Mouse (Mus musculus) brain, adult 2 months (tissue): ENCODE results near the gene Dennd6b.
A peak's percentile ranks its signal among the peaks of the same experiment; 100 is the strongest.

Source experiments
- DNase-seq: peaks from one replicate; pipeline ENCODE4 v3.0.0; 2011; ENCODE audit warnings: low read depth, low spot score

The Dennd6b gene

GRCm38 (mm10) chr15:89196313-89196706, at the start of gene Dennd6b:
Dennd6b (minus strand) TSS chr15:89196496.
- peak; percentile 99 for DNase-seq

DNA sequence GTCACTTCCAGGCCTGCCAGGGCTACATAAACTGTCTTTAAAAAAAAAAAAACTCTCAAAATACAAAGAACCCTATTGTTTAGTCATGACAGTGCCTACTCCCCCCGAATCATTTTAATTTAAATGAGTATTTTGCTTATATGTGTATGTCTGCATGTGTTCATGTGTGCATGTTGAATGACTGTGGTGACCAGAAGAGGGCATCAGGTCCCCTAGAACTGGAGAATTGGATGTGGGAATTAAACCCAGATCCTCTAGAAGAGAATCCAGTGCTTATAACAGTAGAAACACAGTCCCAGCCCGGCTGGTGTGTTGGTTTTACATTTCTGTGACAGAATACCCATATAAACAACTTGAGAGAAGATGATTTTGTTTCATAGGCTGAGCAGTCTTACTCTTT, 44.7 kb upstream of the Dennd6b start:
- DNase-seq: peak; percentile 45

DNA sequence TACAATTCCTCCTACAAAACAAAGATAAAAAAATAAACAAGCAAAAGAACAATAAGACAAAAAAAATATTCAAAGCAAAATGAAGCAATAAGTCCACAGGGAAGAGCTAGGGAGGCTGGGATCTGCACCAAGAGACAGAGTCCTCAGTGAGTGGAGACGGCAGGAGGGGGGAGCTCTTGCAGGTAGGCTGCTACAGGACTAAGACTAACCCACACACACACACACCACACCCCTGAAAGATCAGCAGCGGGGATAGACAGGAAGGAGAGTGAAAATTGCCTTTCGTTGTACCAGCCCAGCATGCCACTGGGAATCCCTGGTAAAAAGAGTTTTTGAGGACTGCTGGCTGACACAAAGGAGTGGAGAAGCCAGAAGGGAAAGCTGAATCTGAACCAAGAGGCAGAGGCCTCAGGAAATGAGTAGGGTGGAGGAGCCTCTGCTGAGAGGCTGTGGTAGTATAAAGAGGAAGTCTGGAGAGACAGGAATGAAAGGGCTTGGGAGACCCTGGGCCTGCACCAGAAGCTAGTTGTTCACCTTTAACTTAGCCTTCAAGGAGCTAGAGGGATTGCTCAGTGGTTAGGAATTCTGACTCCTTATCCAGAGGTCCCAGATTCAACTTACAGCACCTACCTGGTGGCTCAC, 43.6 kb upstream of the Dennd6b start:
- no peak for DNase-seq

- DNase-seq: no peak
Observed at GRCm38 (mm10) chr15:89234052-89234451, 37.8 kb upstream of the Dennd6b start.

GRCm38 (mm10) chr15:89233586-89233985, 37.3 kb upstream of the Dennd6b start:
- DNase-seq: peak; percentile 95

DNA sequence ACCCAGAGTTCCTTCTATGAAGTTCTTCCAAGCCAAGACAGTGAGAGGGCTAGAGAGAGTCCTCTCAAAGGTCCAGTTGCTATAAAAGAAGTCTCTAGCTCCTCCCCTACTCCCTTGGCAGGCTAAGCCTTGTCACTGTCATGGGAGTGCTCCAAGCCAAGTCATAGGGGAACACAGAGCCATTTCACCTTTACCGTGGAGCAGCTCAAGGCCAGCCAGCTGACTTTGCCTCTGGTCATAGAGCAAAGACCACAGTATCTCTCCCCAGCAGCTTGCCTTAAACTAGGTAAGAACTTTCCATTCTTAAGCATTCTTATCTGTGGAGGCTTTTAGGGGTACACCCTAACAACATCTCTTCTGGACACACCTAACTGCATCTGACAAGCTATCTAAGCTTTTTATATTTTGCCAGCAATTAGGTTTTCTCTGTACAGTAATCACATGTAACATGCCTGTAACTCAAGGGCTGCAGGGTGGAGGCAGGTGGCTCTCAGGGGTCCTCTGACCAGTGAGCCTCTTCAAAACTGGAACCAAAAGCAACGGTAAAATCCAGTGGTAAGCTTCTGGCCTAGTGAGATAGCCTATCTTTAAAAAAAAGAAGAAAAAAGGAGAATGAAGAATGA, 19.4 kb upstream of the Dennd6b start:
- peak; percentile 79 for DNase-seq

DNA sequence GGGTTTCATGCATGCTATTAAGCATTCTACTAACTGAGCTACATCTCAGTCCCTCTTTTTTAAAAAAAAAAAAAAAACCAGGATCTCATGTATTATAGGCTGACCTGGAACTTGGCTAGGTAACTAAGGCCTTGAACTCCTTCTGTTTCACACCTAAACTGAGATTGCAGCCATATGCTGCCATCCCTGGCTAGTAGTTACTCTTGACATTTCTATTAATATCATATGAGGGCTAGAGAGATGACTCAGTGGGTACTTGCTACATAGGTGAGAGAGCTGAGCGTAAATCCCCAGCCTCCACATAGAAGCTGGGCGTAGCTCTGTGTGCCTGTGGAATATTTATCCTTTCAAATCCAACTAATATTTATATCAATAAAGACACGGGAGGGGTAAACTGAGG, 18.7 kb upstream of the Dennd6b start:
- peak; percentile 87 for DNase-seq

- DNase-seq: no peak
Observed at GRCm38 (mm10) chr15:89213517-89213916, 17.2 kb upstream of the Dennd6b start.

GRCm38 (mm10) chr15:89212495-89212894, 16.2 kb upstream of the Dennd6b start:
- no peak for DNase-seq

DNA sequence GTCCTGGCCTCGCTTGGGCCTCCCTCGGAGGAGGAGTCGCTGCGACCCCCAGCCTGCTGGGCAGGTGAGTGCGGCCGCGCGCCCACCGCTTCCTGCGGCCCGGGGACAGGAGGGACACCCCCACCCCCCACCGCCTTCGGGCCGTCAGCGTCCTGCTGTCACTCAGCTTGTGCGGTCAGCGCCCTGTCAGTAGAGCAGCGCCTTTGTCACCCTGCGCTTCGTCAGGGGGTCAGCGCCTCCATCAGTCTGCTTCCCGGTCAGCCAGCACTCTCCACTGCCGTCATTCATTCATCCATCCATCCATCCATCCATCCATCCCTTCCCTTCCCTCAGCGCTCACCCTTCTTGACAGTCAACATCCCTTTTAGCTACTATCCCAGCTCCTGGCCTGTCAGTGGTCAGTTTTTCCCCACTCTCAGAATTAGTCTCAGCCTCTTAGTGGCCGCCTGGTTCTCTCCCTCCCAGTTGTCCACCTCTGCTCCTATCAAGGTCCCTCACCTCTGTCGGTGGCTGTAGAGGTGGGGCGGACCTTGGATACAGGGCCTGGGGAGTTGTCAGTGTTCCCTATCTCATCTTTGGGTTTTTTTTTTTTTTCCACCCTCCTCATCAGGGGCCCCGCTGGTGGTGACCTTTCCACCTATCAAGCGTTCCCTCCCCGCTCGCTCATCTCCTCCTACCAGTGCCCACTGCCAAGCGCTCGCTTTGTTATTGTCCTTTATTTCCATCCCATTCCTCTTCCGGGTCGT, 15.6 kb upstream of the Dennd6b start:
- DNase-seq: peak; percentile 63

DNA sequence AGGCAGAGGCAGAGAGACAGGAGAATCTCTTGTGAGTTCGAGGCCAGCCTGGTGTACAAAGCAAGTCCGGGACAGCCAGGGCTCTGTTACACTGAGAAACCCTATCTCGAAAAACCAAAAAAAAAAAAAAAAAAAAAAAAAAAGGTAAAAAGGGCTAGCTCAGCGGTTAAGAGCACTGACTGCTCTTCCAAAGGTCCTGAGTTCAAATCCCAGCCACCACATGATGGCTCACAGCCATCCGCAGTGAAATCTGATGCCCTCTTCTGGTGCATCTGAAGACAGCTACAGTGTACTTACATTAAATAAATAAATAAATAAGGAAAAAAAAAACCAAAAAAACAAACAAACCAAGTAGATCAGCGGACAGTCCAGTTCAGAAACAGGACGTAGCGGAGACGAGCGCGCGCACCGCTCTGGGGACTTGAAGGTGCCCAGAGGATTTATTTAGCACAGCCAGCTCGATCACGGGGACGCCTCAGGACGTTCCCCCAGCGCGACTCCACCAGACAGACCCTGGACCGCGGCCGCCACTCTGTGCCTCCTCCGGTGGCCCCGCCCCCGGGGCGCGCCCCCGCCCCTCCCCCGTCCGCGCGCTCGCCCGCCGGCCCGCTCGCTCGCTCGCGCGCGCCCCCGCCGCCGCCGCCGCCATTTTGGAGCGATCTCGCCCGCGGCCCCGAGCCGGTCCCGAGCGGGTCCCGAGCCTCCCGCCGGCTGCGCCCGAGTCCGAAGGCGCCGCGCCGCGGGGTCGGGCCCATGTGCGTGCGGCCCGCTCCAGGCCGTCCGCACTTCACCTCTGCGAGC, 14.8 kb upstream of the Dennd6b start, which contains the start of gene Ppp6r2:
TSS of gene Ppp6r2 (plus strand) at position 639 of the 801 bp plus-strand sequence.
- DNase-seq: peak; percentile 78

DNA sequence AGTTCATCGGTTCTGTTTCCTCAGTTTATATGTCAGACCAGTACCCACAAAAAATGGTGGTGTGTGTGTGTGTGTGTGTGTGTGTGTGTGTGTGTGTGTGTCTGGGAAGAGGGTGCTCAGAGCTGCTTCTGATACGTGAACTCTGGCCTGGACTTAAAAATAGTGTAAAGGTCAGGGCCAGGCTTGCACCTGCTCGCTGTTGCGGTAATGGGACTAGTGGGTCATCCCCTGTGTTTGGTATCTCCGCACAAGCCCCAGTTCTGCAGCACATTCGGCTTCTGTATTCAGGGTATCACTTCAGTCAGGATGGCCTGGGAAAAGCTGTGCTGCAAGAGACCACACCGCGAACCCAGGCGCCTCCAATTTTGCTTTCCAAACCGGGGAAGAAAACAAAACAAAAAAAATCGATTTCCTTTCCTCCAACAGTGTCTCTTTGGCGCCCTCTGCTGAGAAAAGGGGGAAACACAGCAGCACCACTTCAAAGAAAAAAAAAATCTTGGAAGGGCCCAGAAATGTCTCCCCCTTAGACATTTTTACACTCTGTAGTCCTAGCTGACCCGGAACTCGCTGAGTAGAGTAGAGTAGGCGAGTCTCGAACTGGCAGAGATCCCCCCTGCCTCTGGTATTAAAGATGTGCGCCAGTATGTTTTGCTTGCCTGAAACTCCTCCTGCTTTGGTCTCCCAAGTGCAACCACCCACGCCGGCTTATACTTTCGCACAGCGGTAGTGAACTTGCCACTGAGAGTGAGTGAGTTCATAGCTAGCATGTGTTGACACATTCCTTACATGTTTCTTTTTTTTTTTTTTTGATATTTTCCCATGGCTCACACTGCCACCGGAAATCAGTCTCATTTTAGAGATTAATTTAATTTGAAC, 13.8 kb upstream of the Dennd6b start:
- DNase-seq: peak; percentile 92

DNA sequence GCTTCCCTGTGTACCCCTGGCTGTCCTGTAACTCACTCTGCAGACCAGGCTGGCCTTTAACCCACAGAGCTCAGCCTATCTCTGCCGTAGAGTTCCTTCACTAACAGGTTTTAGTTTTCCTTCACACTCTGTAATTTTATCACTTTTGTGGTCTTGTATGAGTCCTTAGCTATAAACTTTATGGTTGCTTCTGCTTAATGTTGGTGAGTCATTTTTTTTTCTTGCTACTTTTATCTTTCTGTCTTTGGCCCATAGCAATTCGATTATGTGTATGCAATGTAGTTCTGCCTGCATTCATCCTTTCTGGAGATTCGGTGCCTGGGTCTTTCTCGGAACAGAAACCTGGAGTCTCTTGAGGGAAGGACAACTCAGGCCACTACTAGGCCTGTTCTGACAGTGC, 11.2 kb upstream of the Dennd6b start:
- no peak for DNase-seq

- no peak for DNase-seq
Observed at GRCm38 (mm10) chr15:89197056-89197455, 760 bp upstream of the Dennd6b start.

GRCm38 (mm10) chr15:89195690-89196312, 495 bp downstream of the Dennd6b start:
- DNase-seq: peak; percentile 97

GRCm38 (mm10) chr15:89195261-89195681, 1.0 kb downstream of the Dennd6b start:
- DNase-seq: no peak

GRCm38 (mm10) chr15:89184937-89185227, 11.4 kb downstream of the Dennd6b start:
- DNase-seq: no peak

- peak; percentile 41 for DNase-seq
Observed at GRCm38 (mm10) chr15:89184141-89184936, 12.0 kb downstream of the Dennd6b start.

GRCm38 (mm10) chr15:89182842-89183241, 13.5 kb downstream of the Dennd6b start:
- DNase-seq: peak; percentile 69

- peak; percentile 75 for DNase-seq
Observed at GRCm38 (mm10) chr15:89182328-89182741, 14.0 kb downstream of the Dennd6b start.
